Mouse (Mus musculus): ENCODE measurements around the gene Elk1. TPM values are rescaled to one million over a fixed set of nuclear protein-coding genes. Genes with fewer than 3 reads are reported as not detected.
A peak's percentile ranks its signal among the peaks of the same experiment; 100 is the strongest.

The Elk1 gene
- polyA plus RNA-seq, 1 experiment from 2014 or later = 6.4 TPM

GRCm38 (mm10) chrX:20921366-20921765 is 29.0 kb downstream of the Elk1 start:
- Histone ChIP-seq H3K4me3 (ENCODE audit: low read depth, low read length) (no peak overlapping the region), H3K27ac (ENCODE audit: low read depth, low read length) (no peak overlapping the region), H3K9ac (ENCODE audit: low read length) (peak overlapping the region; percentile 20; the same call in 1 of the 2 replicates), H3K4me2 (peak overlapping the region; percentile 57), H3K4me1 (ENCODE audit: control insufficient read depth, insufficient read depth, low read length) (no peaks in the 10 kb centered on the region), H3K36me3 (ENCODE audit: control insufficient read depth, insufficient read depth, low read length) (no peaks in the 10 kb centered on the region), H3K9me3 (ENCODE audit: control insufficient read depth, low read length) (no peaks in the 10 kb centered on the region), H3K27me3 (ENCODE audit: control insufficient read depth, insufficient read depth, low read length) (no peaks in the 10 kb centered on the region)
- WGBS = 37% methylated on average over 5 of the region's 5 CpGs
- ATAC-seq (ENCODE audit: low FRiP score) = no peak; the same call in 1 of the 2 replicates
- no peak for DNase-seq (ENCODE audit: low spot score, missing footprints)

GRCm38 (mm10) chrX:20920844-20921364 is 29.5 kb downstream of the Elk1 start, which contains the start of gene Syn1:
Gene Syn1, minus strand, starts transcription at chrX:20921004.
- H3K27ac ChIP-seq (ENCODE audit: low read depth, low read length) = no peak within 1 kb of the TSS
- H3K4me2 ChIP-seq = peak within 1 kb of the TSS; percentile 57
- no peaks in the 10 kb centered on the region for H3K36me3 ChIP-seq (ENCODE audit: control insufficient read depth, insufficient read depth, low read length)
- no peaks in the 10 kb centered on the region for H3K27me3 ChIP-seq (ENCODE audit: control insufficient read depth, insufficient read depth, low read length)
- WGBS = 19% methylated on average over 22 of the region's 44 CpGs
- peak within 1 kb of the TSS; percentile 44 for H3K4me3 ChIP-seq (ENCODE audit: low read depth, low read length)
- peak within 1 kb of the TSS; percentile 34 for H3K9ac ChIP-seq (ENCODE audit: low read length)
- no peaks in the 10 kb centered on the region for H3K9me3 ChIP-seq (ENCODE audit: control insufficient read depth, low read length)
- DNase-seq (ENCODE audit: low spot score, missing footprints) (peak; percentile 96), ATAC-seq (ENCODE audit: low FRiP score) (peak; percentile 96)
- no peaks in the 10 kb centered on the region for H3K4me1 ChIP-seq (ENCODE audit: control insufficient read depth, insufficient read depth, low read length)

- no peaks in the 10 kb centered on the region for H3K36me3 ChIP-seq (ENCODE audit: control insufficient read depth, insufficient read depth, low read length)
- 17% methylated on average over 17 of the region's 49 CpGs for WGBS
- H3K9me3 ChIP-seq (ENCODE audit: control insufficient read depth, low read length) = no peaks in the 10 kb centered on the region
- H3K4me2 ChIP-seq = peak overlapping the region; percentile 57
- H3K4me3 ChIP-seq (ENCODE audit: low read depth, low read length) = peak overlapping the region; percentile 44
- ATAC-seq (ENCODE audit: low FRiP score) = peak; percentile 71
- H3K9ac ChIP-seq (ENCODE audit: low read length) = peak overlapping the region; percentile 34; the same call in 1 of the 2 replicates
- peak; percentile 85 for DNase-seq (ENCODE audit: low spot score, missing footprints)
- no peaks in the 10 kb centered on the region for H3K4me1 ChIP-seq (ENCODE audit: control insufficient read depth, insufficient read depth, low read length)
- no peak overlapping the region for H3K27ac ChIP-seq (ENCODE audit: low read depth, low read length)
- H3K27me3 ChIP-seq (ENCODE audit: control insufficient read depth, insufficient read depth, low read length) = no peaks in the 10 kb centered on the region
Measured at GRCm38 (mm10) chrX:20920249-20920843, 30.1 kb downstream of the Elk1 start.

- DNase-seq (ENCODE audit: low spot score, missing footprints) = no peak
- Histone ChIP-seq H3K4me1 (ENCODE audit: control insufficient read depth, insufficient read depth, low read length) (no peaks in the 10 kb centered on the region), H3K4me2 (no peak overlapping the region), H3K27me3 (ENCODE audit: control insufficient read depth, insufficient read depth, low read length) (no peaks in the 10 kb centered on the region), H3K9me3 (ENCODE audit: control insufficient read depth, low read length) (no peaks in the 10 kb centered on the region), H3K9ac (ENCODE audit: low read length) (no peak overlapping the region), H3K27ac (ENCODE audit: low read depth, low read length) (no peak overlapping the region), H3K36me3 (ENCODE audit: control insufficient read depth, insufficient read depth, low read length) (no peaks in the 10 kb centered on the region), H3K4me3 (ENCODE audit: low read depth, low read length) (no peak overlapping the region)
- no peak for ATAC-seq (ENCODE audit: low FRiP score)
Measured at GRCm38 (mm10) chrX:20915075-20915474, 35.3 kb downstream of the Elk1 start.

GRCm38 (mm10) chrX:20913726-20914125 is 36.7 kb downstream of the Elk1 start:
- WGBS = 82% methylated on average over 6 of the region's 6 CpGs
- Histone ChIP-seq H3K27me3 (ENCODE audit: control insufficient read depth, insufficient read depth, low read length) (no peaks in the 10 kb centered on the region), H3K27ac (ENCODE audit: low read depth, low read length) (no peak overlapping the region), H3K4me2 (no peak overlapping the region), H3K36me3 (ENCODE audit: control insufficient read depth, insufficient read depth, low read length) (no peaks in the 10 kb centered on the region), H3K4me3 (ENCODE audit: low read depth, low read length) (no peak overlapping the region), H3K9ac (ENCODE audit: low read length) (no peak overlapping the region), H3K4me1 (ENCODE audit: control insufficient read depth, insufficient read depth, low read length) (no peaks in the 10 kb centered on the region), H3K9me3 (ENCODE audit: control insufficient read depth, low read length) (no peaks in the 10 kb centered on the region)
- ATAC-seq (ENCODE audit: low FRiP score) (no peak), DNase-seq (ENCODE audit: low spot score, missing footprints) (no peak)

GRCm38 (mm10) chrX:20910074-20910473 is 40.3 kb downstream of the Elk1 start:
- 47% methylated on average over 3 of the region's 3 CpGs for WGBS
- ATAC-seq (ENCODE audit: low FRiP score) = no peak
- H3K4me3 ChIP-seq (ENCODE audit: low read depth, low read length) = no peak overlapping the region

More at GRCm38 (mm10) chrX:20910074-20910473, 40.3 kb downstream of the Elk1 start:
- Histone ChIP-seq H3K9me3 (ENCODE audit: control insufficient read depth, low read length) (no peaks in the 10 kb centered on the region), H3K9ac (ENCODE audit: low read length) (no peak overlapping the region), H3K27ac (ENCODE audit: low read depth, low read length) (no peak overlapping the region), H3K4me1 (ENCODE audit: control insufficient read depth, insufficient read depth, low read length) (no peaks in the 10 kb centered on the region), H3K4me2 (no peak overlapping the region), H3K36me3 (ENCODE audit: control insufficient read depth, insufficient read depth, low read length) (no peaks in the 10 kb centered on the region), H3K27me3 (ENCODE audit: control insufficient read depth, insufficient read depth, low read length) (no peaks in the 10 kb centered on the region)
- no peak for DNase-seq (ENCODE audit: low spot score, missing footprints)

Other genes starting within 250 kb of the Elk1 start
- 78.4 and 80.5 TPM in 2 replicates for gene Usp11, start 246.7 kb downstream of the Elk1 start, polyA plus RNA-seq (2014; fragmentation: Nextera tagmentation; extraction: Ambion mirVana)
- gene Araf, start 152.8 kb downstream of the Elk1 start, polyA plus RNA-seq (2014; fragmentation: Nextera tagmentation; extraction: Ambion mirVana) = 92.9 and 98.3 TPM in 2 replicates
- 8.1 and 8.4 TPM in 2 replicates for gene Timp1, start 80.4 kb downstream of the Elk1 start, polyA plus RNA-seq (2014; fragmentation: Nextera tagmentation; extraction: Ambion mirVana)
- 11.9 and 14.8 TPM in 2 replicates for gene Syn1, start 29.6 kb downstream of the Elk1 start, polyA plus RNA-seq (2014; fragmentation: Nextera tagmentation; extraction: Ambion mirVana)
- 4.2 and 4.6 TPM in 2 replicates for gene Cfp, start 19.1 kb downstream of the Elk1 start, polyA plus RNA-seq (2014; fragmentation: Nextera tagmentation; extraction: Ambion mirVana)
- gene Uxt, start 11.4 kb upstream of the Elk1 start, polyA plus RNA-seq (2014; fragmentation: Nextera tagmentation; extraction: Ambion mirVana) = 62.5 and 66.4 TPM in 2 replicates
- gene Zfp182, start 111.7 kb upstream of the Elk1 start, polyA plus RNA-seq (2014; fragmentation: Nextera tagmentation; extraction: Ambion mirVana) = 7.6 and 7.7 TPM in 2 replicates
- not detected in 2 replicates for gene Spaca5, start 117.8 kb upstream of the Elk1 start, polyA plus RNA-seq (2014; fragmentation: Nextera tagmentation; extraction: Ambion mirVana)
- 3.1 and 3.4 TPM in 2 replicates for gene Zfp300, start 138.9 kb upstream of the Elk1 start, polyA plus RNA-seq (2014; fragmentation: Nextera tagmentation; extraction: Ambion mirVana)
- not detected in 2 replicates for gene Ssxa1, start 165.2 kb upstream of the Elk1 start, polyA plus RNA-seq (2014; fragmentation: Nextera tagmentation; extraction: Ambion mirVana)
- gene Gm21876, start 225.0 kb upstream of the Elk1 start, polyA plus RNA-seq (2014; fragmentation: Nextera tagmentation; extraction: Ambion mirVana) = not detected in 2 replicates

Data from midbrain, embryonic 11.5 days (tissue).